Mouse (Mus musculus) kidney, embryonic 15.5 days (tissue): ENCODE results near the gene Polr2f. TPM values are rescaled to one million over a fixed set of nuclear protein-coding genes. Genes with fewer than 3 reads are reported as not detected.

Experiments used
- ATAC-seq: fragments of 200-750 bp; cut with Nextera tagmentation; replicated peaks from 2 replicates; pipeline ENCODE4 v1.8.0; 2017; ENCODE audit warnings: moderate TSS enrichment; ENCODE audit not compliant: low FRiP score
- H3K27ac ChIP-seq: fragments of 300-500 bp; sonication (generic); 2 replicates; pipeline ENCODE4 v1.5.1; 2015; ENCODE audit warnings: mild to moderate bottlenecking, inconsistent platforms
- H3K27me3 ChIP-seq: fragments of 300-500 bp; sonication (generic); 2 replicates; pipeline ENCODE4 v1.6.1; 2015; ENCODE audit warnings: inconsistent platforms
- H3K36me3 ChIP-seq: fragments of 300-500 bp; sonication (generic); 2 replicates; pipeline ENCODE4 v1.6.1; 2015; ENCODE audit warnings: inconsistent platforms
- H3K4me1 ChIP-seq: fragments of 300-500 bp; sonication (generic); 2 replicates; pipeline ENCODE4 v1.6.1; 2015; ENCODE audit warnings: inconsistent platforms
- H3K4me2 ChIP-seq: fragments of 300-500 bp; sonication (generic); 2 replicates; pipeline ENCODE4 v1.6.1; 2015; ENCODE audit warnings: moderate library complexity, mild to moderate bottlenecking, inconsistent platforms
- H3K4me3 ChIP-seq: fragments of 300-500 bp; sonication (generic); replicated peaks from 2 replicates; pipeline ENCODE4 v1.5.1; 2015; ENCODE audit warnings: mild to moderate bottlenecking, inconsistent platforms
- H3K9ac ChIP-seq: fragments of 300-500 bp; sonication (generic); 2 replicates; pipeline ENCODE4 v1.6.1; 2015; ENCODE audit warnings: mild to moderate bottlenecking, inconsistent platforms
- H3K9me3 ChIP-seq: fragments of 300-500 bp; sonication (generic); replicated peaks from 2 replicates; pipeline ENCODE4 v1.6.1; 2016; ENCODE audit warnings: inconsistent platforms
- WGBS: fragments of 180-500 bp; shearing (Covaris S2); methylation state at CpG from one replicate; pipeline ENCODE4 v1.1.7; 2015; ENCODE audit warnings: mixed read lengths; 5-methylcytosine and 5-hydroxymethylcytosine counted together
- polyA plus RNA-seq: library from polyadenylated mRNA; unstranded; fragments of >200 nt; fragmentation: Nextera tagmentation; extraction: Ambion mirVana; gene quantifications from 2 replicates; pipeline ENCODE4 v1.2.1, GENCODE M21; 2015

Polr2f gene
- polyA plus RNA-seq, 1 experiment from 2014 or later: 303 TPM

- Histone ChIP-seq H3K9me3 (no peaks in the 10 kb centered on the region), H3K4me1 (peaks cover 21% of the 10 kb centered on the region), H3K4me2 (no peak overlapping the region), H3K36me3 (no peaks in the 10 kb centered on the region), H3K27me3 (peaks cover 9% of the 10 kb centered on the region; the same call in 1 of the 2 replicates), H3K9ac (no peak overlapping the region), H3K4me3 (no peak overlapping the region), H3K27ac (no peak overlapping the region)
- 92% methylated on average over 12 of the region's 12 CpGs for WGBS
- ATAC-seq: no peak
These were observed 58.7 kb downstream of the Polr2f start for GRCm38 (mm10) chr15:79199390-79199976.

Other genes with a start within 250 kb of the Polr2f start
- 0.14 and 0.60 TPM in 2 replicates for gene Gm49510, start 241.3 kb upstream of the Polr2f start, polyA plus RNA-seq
- gene Sh3bp1, start 241.2 kb upstream of the Polr2f start, polyA plus RNA-seq: 34.4 and 41.6 TPM in 2 replicates
- 13.7 and 15.0 TPM in 2 replicates for gene Pdxp, start 227.1 kb upstream of the Polr2f start, polyA plus RNA-seq
- gene Lgals1, start 214.3 kb upstream of the Polr2f start, polyA plus RNA-seq: 761 and 838 TPM in 2 replicates
- gene Nol12, start 206.1 kb upstream of the Polr2f start, polyA plus RNA-seq: 54.6 and 58.9 TPM in 2 replicates
- 62.9 and 66.6 TPM in 2 replicates for gene Triobp, start 193.3 kb upstream of the Polr2f start, polyA plus RNA-seq
- gene H1f0, start 112.6 kb upstream of the Polr2f start, polyA plus RNA-seq: 513 and 545 TPM in 2 replicates
- 0.12 and 0.30 TPM in 2 replicates for gene Galr3, start 99.1 kb upstream of the Polr2f start, polyA plus RNA-seq
- gene Ankrd54, start 78.1 kb upstream of the Polr2f start, polyA plus RNA-seq: 47.7 and 56.3 TPM in 2 replicates
- 243 and 247 TPM in 2 replicates for gene Eif3l, start 65.8 kb upstream of the Polr2f start, polyA plus RNA-seq
- 8.6 and 11.0 TPM in 2 replicates for gene Micall1, start 32.1 kb upstream of the Polr2f start, polyA plus RNA-seq
- 7.7 and 10.5 TPM in 2 replicates for gene 1700088E04Rik, start 244 bp downstream of the Polr2f start, polyA plus RNA-seq
- 0.40 and 0.96 TPM in 2 replicates for gene Sox10, start 24.2 kb downstream of the Polr2f start, polyA plus RNA-seq
- 45.5 and 49.8 TPM in 2 replicates for gene Pick1, start 88.2 kb downstream of the Polr2f start, polyA plus RNA-seq
- gene Gm49486, start 88.4 kb downstream of the Polr2f start, polyA plus RNA-seq: 0.67 and 0.74 TPM in 2 replicates
- 0.12 and 0.26 TPM in 2 replicates for gene Slc16a8, start 113.8 kb downstream of the Polr2f start, polyA plus RNA-seq
- gene Baiap2l2, start 144.5 kb downstream of the Polr2f start, polyA plus RNA-seq: 13.4 and 14.3 TPM in 2 replicates
- 16.9 and 17.7 TPM in 2 replicates for gene Pla2g6, start 187.4 kb downstream of the Polr2f start, polyA plus RNA-seq
- 3.8 and 4.4 TPM in 2 replicates for gene Maff, start 205.6 kb downstream of the Polr2f start, polyA plus RNA-seq